Mouse (Mus musculus) heart, embryonic 12.5 days (tissue): ENCODE measurements around the gene Zkscan1. TPM values are rescaled to one million over a fixed set of nuclear protein-coding genes. Genes with fewer than 3 reads are reported as not detected.
"Not testable (repeated sequence)": the region's sequence is repeated elsewhere in the genome, so short reads cannot be mapped to it uniquely, and the experiment has no call there.

Experiments
- ATAC-seq: fragments of 200-750 bp; cut with Nextera tagmentation; 2 replicates; pipeline ENCODE4 v1.8.0; 2017; ENCODE audit warnings: moderate TSS enrichment, moderate library complexity; ENCODE audit not compliant: insufficient number of reproducible peaks, low FRiP score
- H3K27ac ChIP-seq: fragments of 300-500 bp; sonication (generic); 2 replicates; pipeline ENCODE4 v1.5.1; 2016; ENCODE audit warnings: mild to moderate bottlenecking, moderate library complexity; ENCODE audit not compliant: poor library complexity, severe bottlenecking
- H3K27me3 ChIP-seq: fragments of 300-500 bp; sonication (generic); replicated peaks from 2 replicates; pipeline ENCODE4 v1.6.1; 2016; ENCODE audit warnings: mild to moderate bottlenecking, moderate library complexity
- H3K36me3 ChIP-seq: fragments of 300-500 bp; sonication (generic); 2 replicates; pipeline ENCODE4 v1.6.1; 2016; ENCODE audit warnings: mild to moderate bottlenecking, moderate library complexity
- H3K4me1 ChIP-seq: fragments of 300-500 bp; sonication (generic); replicated peaks from 2 replicates; pipeline ENCODE4 v1.6.1; 2016; ENCODE audit warnings: mild to moderate bottlenecking
- H3K4me2 ChIP-seq: fragments of 300-500 bp; sonication (generic); 2 replicates; pipeline ENCODE4 v1.6.1; 2016; ENCODE audit warnings: mild to moderate bottlenecking, moderate library complexity
- H3K4me3 ChIP-seq: fragments of 300-500 bp; sonication (generic); 2 replicates; pipeline ENCODE4 v1.5.1; 2016; ENCODE audit warnings: mild to moderate bottlenecking
- H3K9ac ChIP-seq: fragments of 300-500 bp; sonication (generic); 2 replicates; pipeline ENCODE4 v1.6.1; 2016; ENCODE audit warnings: mild to moderate bottlenecking, moderate library complexity
- H3K9me3 ChIP-seq: fragments of 300-500 bp; sonication (generic); replicated peaks from 2 replicates; pipeline ENCODE4 v1.6.1; 2016; ENCODE audit warnings: mild to moderate bottlenecking, moderate library complexity
- WGBS: fragments of 180-500 bp; shearing (Covaris S2); methylation state at CpG from one replicate; pipeline ENCODE4 v1.1.7; 2016; 5-methylcytosine and 5-hydroxymethylcytosine counted together
- polyA plus RNA-seq: library from polyadenylated mRNA; unstranded; fragments of >200 nt; fragmentation: Nextera tagmentation; extraction: Ambion mirVana; gene quantifications from 2 replicates; pipeline ENCODE4 v1.2.1, GENCODE M21; 2016

The Zkscan1 gene
- 15.7 and 15.9 TPM in 2 replicates for polyA plus RNA-seq

GRCm38 (mm10) chr5:138084996-138085395 is at the start of gene Zkscan1:
Zkscan1 (plus strand) TSS chr5:138085084.
- H3K36me3 ChIP-seq, result peaks cover 12% of the 10 kb centered on the region
- H3K9me3 ChIP-seq, result no peaks in the 10 kb centered on the region
- H3K4me3 ChIP-seq, result peak within 1 kb of the TSS; percentile 97
- no peaks in the 10 kb centered on the region for H3K27me3 ChIP-seq
- H3K4me1 ChIP-seq, result peaks cover 3% of the 10 kb centered on the region; the same call in 1 of the 2 replicates
- WGBS, result 0% methylated on average over 27 of the region's 27 CpGs
- H3K4me2 ChIP-seq, result peak within 1 kb of the TSS; percentile 94
- ATAC-seq, result peak; percentile 93
- H3K27ac ChIP-seq, result peak within 1 kb of the TSS; percentile 88
- H3K9ac ChIP-seq, result peak within 1 kb of the TSS; percentile 100

GRCm38 (mm10) chr5:138052894-138053293 is 32.0 kb upstream of the Zkscan1 start, which contains the start of gene Smok3c:
Smok3c (plus strand) TSS chr5:138053194.
- not testable (repeated sequence) for H3K4me2 ChIP-seq, H3K27ac ChIP-seq, H3K4me1 ChIP-seq, H3K4me3 ChIP-seq, H3K9me3 ChIP-seq, H3K36me3 ChIP-seq, ATAC-seq, H3K27me3 ChIP-seq, H3K9ac ChIP-seq
- no CpG with 5 or more reads among the region's 5 CpGs for WGBS

- H3K9ac ChIP-seq, result no peak overlapping the region
- no peak overlapping the region for H3K4me2 ChIP-seq
- H3K36me3 ChIP-seq, result no peaks in the 10 kb centered on the region
- no peaks in the 10 kb centered on the region for H3K9me3 ChIP-seq
- no peak for ATAC-seq
- no peak overlapping the region for H3K27ac ChIP-seq
- H3K4me1 ChIP-seq, result no peaks in the 10 kb centered on the region
- 80% methylated on average over 4 of the region's 4 CpGs for WGBS
- no peak overlapping the region for H3K4me3 ChIP-seq
- no peaks in the 10 kb centered on the region for H3K27me3 ChIP-seq
These were observed 11.1 kb upstream of the Zkscan1 start for GRCm38 (mm10) chr5:138073803-138074202.

DNA sequence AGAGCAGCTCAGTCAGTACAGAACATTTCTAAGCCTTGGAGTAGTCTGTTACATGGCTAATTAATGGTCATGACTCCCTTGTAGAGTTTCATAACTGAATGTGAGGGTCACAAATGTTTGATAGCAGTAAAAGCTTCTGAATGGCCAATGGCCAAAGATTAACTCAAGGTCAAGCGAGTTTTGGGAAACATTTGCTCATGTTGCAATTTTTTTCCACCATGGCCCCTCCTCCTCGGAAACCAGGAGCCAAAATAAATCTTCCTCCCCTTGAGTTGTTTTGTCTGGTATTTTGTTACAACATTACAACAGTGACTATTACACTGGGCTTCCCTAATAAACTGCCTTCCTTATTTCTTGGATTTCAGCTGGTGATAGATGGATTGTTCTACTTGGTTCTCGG is 9.2 kb upstream of the Zkscan1 start:
- no peak overlapping the region for H3K9ac ChIP-seq
- no peaks in the 10 kb centered on the region for H3K27me3 ChIP-seq
- WGBS, result 60% methylated on average over 3 of the region's 3 CpGs
- no peak overlapping the region for H3K4me3 ChIP-seq
- no peak overlapping the region for H3K27ac ChIP-seq
- H3K4me2 ChIP-seq, result no peak overlapping the region
- H3K9me3 ChIP-seq, result no peaks in the 10 kb centered on the region
- H3K4me1 ChIP-seq, result no peaks in the 10 kb centered on the region
- no peaks in the 10 kb centered on the region for H3K36me3 ChIP-seq
- ATAC-seq, result no peak

GRCm38 (mm10) chr5:138076148-138076547 is 8.7 kb upstream of the Zkscan1 start:
- Histone ChIP-seq H3K4me1 (no peaks in the 10 kb centered on the region), H3K9me3 (no peaks in the 10 kb centered on the region), H3K36me3 (no peaks in the 10 kb centered on the region), H3K27me3 (no peaks in the 10 kb centered on the region), H3K9ac (no peak overlapping the region), H3K4me2 (no peak overlapping the region), H3K27ac (no peak overlapping the region), H3K4me3 (no peak overlapping the region)
- WGBS, result 53% methylated on average over 2 of the region's 2 CpGs
- ATAC-seq, result no peak

GRCm38 (mm10) chr5:138080456-138080855 is 4.4 kb upstream of the Zkscan1 start:
- H3K36me3 ChIP-seq, result no peaks in the 10 kb centered on the region
- no peak for ATAC-seq
- 78% methylated on average over 5 of the region's 5 CpGs for WGBS
- H3K27me3 ChIP-seq, result no peaks in the 10 kb centered on the region
- H3K27ac ChIP-seq, result no peak overlapping the region
- H3K4me1 ChIP-seq, result no peaks in the 10 kb centered on the region
- no peak overlapping the region for H3K4me3 ChIP-seq
- H3K9ac ChIP-seq, result no peak overlapping the region
- H3K4me2 ChIP-seq, result no peak overlapping the region
- H3K9me3 ChIP-seq, result no peaks in the 10 kb centered on the region

- Histone ChIP-seq H3K27me3 (no peaks in the 10 kb centered on the region), H3K36me3 (no peaks in the 10 kb centered on the region), H3K9ac (no peak overlapping the region), H3K27ac (no peak overlapping the region), H3K9me3 (no peaks in the 10 kb centered on the region), H3K4me3 (no peak overlapping the region), H3K4me1 (peaks cover 1% of the 10 kb centered on the region; the same call in 1 of the 2 replicates), H3K4me2 (no peak overlapping the region)
- WGBS, result 82% methylated on average over 9 of the region's 9 CpGs
- no peak for ATAC-seq
These were observed 3.4 kb upstream of the Zkscan1 start for GRCm38 (mm10) chr5:138081446-138081845.

GRCm38 (mm10) chr5:138083318-138083900 is 1.5 kb upstream of the Zkscan1 start:
- Histone ChIP-seq H3K4me2 (no peak overlapping the region), H3K27ac (no peak overlapping the region), H3K9ac (no peak overlapping the region), H3K4me3 (no peak overlapping the region), H3K4me1 (peaks cover 3% of the 10 kb centered on the region; the same call in 1 of the 2 replicates), H3K9me3 (no peaks in the 10 kb centered on the region), H3K27me3 (no peaks in the 10 kb centered on the region), H3K36me3 (peaks cover 6% of the 10 kb centered on the region)
- no peak for ATAC-seq
- WGBS, result 55% methylated on average over 2 of the region's 2 CpGs

DNA sequence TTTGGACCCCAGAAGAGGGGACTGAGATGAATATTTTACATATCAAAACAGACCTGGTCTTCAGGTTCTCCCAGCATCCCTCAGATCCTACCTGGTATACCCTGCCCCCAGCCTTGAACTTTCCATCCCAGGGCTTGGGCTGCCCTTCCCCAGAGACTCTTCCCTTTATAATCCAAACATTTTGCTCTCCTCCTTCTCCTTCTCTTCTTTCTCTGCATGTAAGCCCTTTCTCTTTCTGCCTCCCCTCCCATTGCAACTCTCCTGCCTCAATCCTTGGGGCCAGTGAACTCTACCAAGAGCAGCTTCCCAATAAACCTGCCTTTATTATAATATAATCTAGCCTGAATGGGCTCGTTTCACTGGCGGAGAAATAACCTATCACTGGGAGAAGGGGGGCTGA is 948 bp upstream of the Zkscan1 start:
- Histone ChIP-seq H3K9me3 (no peaks in the 10 kb centered on the region), H3K27ac (no peak overlapping the region), H3K4me2 (no peak overlapping the region), H3K4me3 (no peak overlapping the region), H3K9ac (no peak overlapping the region), H3K36me3 (peaks cover 9% of the 10 kb centered on the region), H3K4me1 (peaks cover 3% of the 10 kb centered on the region; the same call in 1 of the 2 replicates), H3K27me3 (no peaks in the 10 kb centered on the region)
- no peak for ATAC-seq
- WGBS, result 84% methylated on average over 2 of the region's 2 CpGs

- Histone ChIP-seq H3K27ac (no peak overlapping the region), H3K4me1 (peaks cover 3% of the 10 kb centered on the region; the same call in 1 of the 2 replicates), H3K9ac (peak overlapping the region; percentile 100; the same call in 1 of the 2 replicates), H3K27me3 (no peaks in the 10 kb centered on the region), H3K4me2 (peak overlapping the region; percentile 57), H3K4me3 (peak overlapping the region; percentile 97; the same call in 1 of the 2 replicates), H3K36me3 (peaks cover 12% of the 10 kb centered on the region), H3K9me3 (no peaks in the 10 kb centered on the region)
- 41% methylated on average over 2 of the region's 2 CpGs for WGBS
- ATAC-seq, result no peak
These were observed 377 bp upstream of the Zkscan1 start for GRCm38 (mm10) chr5:138084507-138084906.

- ATAC-seq, result 0 out of 2 replicates have a peak, but pooled peaks have one; percentile 7
- H3K4me1 ChIP-seq, result peaks cover 3% of the 10 kb centered on the region; the same call in 1 of the 2 replicates
These were observed 582 bp downstream of the Zkscan1 start for GRCm38 (mm10) chr5:138085421-138085911.

More at GRCm38 (mm10) chr5:138085421-138085911, 582 bp downstream of the Zkscan1 start:
- peaks cover 12% of the 10 kb centered on the region for H3K36me3 ChIP-seq
- H3K9ac ChIP-seq, result peak overlapping the region; percentile 100
- no peaks in the 10 kb centered on the region for H3K27me3 ChIP-seq
- H3K4me3 ChIP-seq, result peak overlapping the region; percentile 97
- H3K4me2 ChIP-seq, result peak overlapping the region; percentile 94
- 0% methylated on average over 18 of the region's 18 CpGs for WGBS
- peak overlapping the region; percentile 88 for H3K27ac ChIP-seq
- no peaks in the 10 kb centered on the region for H3K9me3 ChIP-seq
